Mouse (Mus musculus) cerebral cortex, adult 2 months (tissue): ENCODE results near the gene Hes7.

ENCODE experiments used
- WGBS: fragments of 180-500 bp; shearing (Covaris S2); methylation state at CpG from one replicate; pipeline ENCODE4 v1.1.7; 2018; 5-methylcytosine and 5-hydroxymethylcytosine counted together

Gene Hes7

GRCm38 (mm10) chr11:69101604-69102402 is 18.4 kb upstream of the Hes7 start:
- WGBS: 84% methylated on average over 21 of the region's 21 CpGs

GRCm38 (mm10) chr11:69102403-69102725 is 17.8 kb upstream of the Hes7 start:
- WGBS: 64% methylated on average over 7 of the region's 7 CpGs

- 95% methylated on average over 14 of the region's 14 CpGs for WGBS
Measured at GRCm38 (mm10) chr11:69103121-69103520, 17.1 kb upstream of the Hes7 start.

- WGBS: 82% methylated on average over 15 of the region's 15 CpGs
Measured at GRCm38 (mm10) chr11:69103531-69104435, 16.4 kb upstream of the Hes7 start.

DNA sequence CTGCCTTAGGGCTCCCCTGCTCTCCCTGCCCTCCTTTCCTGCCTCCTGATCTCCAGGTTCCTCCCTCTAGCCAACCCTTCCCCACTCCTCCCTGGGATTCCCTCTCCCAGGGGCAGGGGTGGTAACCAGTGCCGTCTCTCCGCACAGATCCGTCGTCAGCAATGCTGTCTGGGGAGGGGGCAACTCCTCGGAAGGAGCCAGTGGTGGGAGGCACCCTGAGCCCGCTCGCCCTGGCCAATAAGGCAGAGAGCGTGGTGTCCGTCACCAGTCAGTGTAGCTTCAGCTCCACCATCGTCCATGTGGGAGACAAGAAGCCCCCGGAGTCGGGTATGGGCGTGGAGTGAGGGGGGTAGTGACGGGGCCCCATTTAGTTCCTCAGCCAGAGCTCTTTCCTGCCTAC is 15.7 kb upstream of the Hes7 start:
- WGBS: 84% methylated on average over 14 of the region's 14 CpGs

- WGBS: 86% methylated on average over 6 of the region's 6 CpGs
Measured at GRCm38 (mm10) chr11:69105227-69105626, 15.0 kb upstream of the Hes7 start.

DNA sequence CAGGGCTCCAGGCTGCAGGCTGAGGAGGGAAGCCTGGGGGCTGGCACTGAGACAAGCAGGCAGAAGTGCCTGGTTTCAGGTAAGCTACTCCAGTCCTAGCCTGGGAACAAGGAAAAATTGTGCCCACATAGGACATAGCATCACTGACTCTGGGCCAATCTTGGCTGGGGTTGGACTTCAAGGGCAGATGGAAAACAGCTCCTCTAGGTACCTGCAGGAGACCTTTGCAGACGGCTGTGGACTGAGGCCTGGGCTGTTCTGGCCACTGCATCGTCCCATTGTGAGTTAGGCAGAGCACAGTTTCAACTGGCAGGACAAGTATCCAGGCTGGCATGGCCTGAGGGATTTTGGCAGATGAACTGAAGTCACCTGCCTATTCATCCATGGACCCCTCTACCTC is 14.4 kb upstream of the Hes7 start:
- 77% methylated on average over 2 of the region's 2 CpGs for whole genome bisulfite sequencing

DNA sequence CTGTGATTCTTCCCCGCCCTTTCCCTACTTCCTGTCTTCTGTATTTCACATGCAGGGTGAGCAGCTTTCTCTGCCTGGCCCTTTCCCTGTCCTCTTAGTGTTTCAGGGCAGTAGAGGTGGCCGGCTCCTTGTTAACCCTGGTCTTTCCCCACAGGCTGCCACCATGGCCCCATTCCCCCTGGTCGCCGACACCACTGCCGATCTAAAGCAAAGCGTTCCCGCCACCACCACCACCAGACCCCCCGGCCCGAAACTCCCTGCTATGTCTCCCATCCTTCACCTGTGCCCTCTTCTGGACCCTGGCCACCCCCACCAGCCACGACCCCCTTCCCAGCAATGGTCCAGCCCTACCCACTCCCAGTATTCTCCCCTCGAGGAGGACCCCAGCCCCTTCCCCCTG is 13.9 kb upstream of the Hes7 start:
- 88% methylated on average over 11 of the region's 11 CpGs for WGBS

GRCm38 (mm10) chr11:69106842-69107241 is 13.4 kb upstream of the Hes7 start:
- 81% methylated on average over 11 of the region's 11 CpGs for WGBS

- 87% methylated on average over 11 of the region's 11 CpGs for WGBS
Measured at GRCm38 (mm10) chr11:69107676-69108075, 12.5 kb upstream of the Hes7 start.

- WGBS: 87% methylated on average over 9 of the region's 9 CpGs
Measured at GRCm38 (mm10) chr11:69108223-69108622, 12.0 kb upstream of the Hes7 start.

DNA sequence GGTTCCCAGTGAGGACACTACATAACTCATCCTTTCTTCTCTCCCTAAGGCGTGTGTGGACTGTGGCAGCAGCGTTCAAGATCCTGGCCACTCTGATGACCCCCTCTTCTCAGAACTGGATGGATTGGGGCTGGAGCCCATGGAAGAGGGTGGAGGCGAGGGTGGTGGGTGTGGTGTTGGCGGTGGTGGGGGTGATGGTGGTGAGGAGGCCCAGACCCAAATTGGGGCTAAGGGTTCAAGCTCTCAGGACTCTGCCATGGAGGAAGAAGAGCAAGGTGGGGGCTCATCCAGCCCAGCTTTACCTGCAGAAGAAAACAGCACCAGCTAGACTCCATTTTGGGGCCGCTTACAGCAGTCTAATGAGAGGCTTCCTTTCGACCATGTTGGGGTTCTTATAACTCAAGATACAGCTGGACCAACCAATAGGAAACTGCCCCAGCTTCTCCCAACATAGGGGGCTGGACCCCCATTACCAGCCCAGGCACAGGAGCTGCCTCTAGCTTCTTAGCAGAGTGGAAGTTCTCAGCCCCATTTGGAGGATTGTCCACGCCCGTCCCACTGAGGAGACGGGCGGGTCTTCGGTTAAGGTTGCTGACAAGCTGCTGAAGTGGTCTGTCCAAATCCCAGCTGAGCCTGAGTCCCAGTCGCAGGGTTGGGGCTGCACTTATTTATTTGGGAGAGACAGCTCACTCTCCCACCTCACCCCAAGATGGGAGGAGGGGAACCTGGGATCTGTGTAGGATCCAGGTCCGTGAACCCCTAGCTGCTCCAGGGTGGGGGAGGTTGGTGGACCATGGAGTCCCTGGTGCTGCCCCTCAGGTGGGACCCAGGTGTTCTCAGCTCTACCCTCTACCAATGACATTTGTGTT is 10.9 kb upstream of the Hes7 start:
- 82% methylated on average over 13 of the region's 13 CpGs for WGBS

- 2% methylated on average over 30 of the region's 30 CpGs for WGBS
Measured at GRCm38 (mm10) chr11:69110319-69111046, 9.7 kb upstream of the Hes7 start.

DNA sequence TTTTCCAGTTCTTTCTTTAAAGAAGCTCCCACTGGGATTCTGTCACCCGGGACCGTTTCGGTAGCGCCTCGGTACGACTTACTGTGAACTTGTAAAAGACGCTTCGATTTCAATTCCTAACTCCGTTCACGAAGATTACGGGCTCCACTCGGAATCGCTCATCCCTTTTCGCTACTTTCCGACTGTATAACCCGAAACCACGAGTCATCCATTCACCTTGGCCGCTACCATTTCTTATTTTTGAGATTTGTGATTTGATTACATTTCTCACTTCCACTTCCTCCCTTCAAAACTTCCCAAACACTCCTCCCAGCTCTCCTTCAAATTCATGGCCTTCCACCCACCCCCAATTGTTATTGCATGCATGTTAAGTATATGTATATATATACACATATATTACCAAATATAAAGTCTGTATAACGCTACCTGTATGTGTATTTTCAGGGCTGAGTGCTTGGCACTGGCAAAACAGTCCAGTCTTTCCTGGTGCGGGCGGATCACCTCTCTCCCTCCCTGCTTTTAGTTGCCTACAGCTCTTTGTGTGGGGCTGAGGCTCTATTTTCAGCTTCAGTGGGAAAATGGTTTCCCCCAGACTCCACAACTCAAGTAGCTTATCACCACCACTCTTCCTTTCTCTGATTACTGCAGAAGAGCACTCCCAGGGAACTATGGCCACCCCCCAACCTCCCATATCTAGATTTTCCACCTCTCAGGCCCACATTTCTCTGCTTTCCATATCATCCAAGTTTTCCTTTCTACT is 9.0 kb upstream of the Hes7 start:
- 9% methylated on average over 21 of the region's 21 CpGs for WGBS

DNA sequence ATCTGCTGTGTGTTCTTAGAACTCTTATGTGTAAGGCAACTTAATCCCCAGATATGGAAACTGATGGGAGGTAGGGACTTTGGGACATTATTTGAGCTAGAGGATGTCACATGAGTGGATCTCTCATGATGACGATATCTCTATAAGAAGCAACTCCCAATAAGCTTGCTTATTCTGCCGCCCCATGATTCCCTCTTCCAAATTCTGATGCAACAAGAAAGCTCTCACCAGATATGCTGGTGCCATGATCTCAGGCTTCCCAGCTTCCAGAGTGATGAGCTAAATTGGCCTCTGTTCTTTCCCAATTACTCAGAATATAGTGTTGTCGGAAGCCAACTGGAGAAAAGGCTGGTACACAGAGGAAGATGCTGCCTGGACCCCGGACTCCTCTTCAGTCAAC is 8.3 kb upstream of the Hes7 start:
- 38% methylated on average over 4 of the region's 4 CpGs for WGBS

DNA sequence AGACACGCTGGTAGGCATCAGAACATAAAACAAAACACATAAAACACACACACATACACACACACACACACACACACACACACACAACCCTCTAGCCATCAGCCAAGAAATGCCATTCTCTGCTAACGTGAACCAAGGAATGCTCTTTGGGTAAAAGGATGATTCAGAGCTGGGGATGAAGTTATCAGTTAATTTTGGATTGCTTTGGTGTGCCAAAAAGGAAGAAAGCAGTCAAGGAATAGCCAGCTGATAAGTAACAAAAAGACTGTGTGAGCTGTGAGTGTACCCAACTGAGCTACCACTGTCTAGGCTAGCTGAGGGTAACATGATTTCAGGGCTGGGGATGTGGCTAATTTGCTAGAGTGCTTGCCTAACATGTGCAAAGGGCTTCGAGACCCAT is 6.2 kb upstream of the Hes7 start:
- 68% methylated on average over 3 of the region's 3 CpGs for WGBS

- WGBS: 87% methylated on average over 3 of the region's 3 CpGs
Measured at GRCm38 (mm10) chr11:69114621-69115020, 5.6 kb upstream of the Hes7 start.

- 56% methylated on average over 5 of the region's 5 CpGs for WGBS
Measured at GRCm38 (mm10) chr11:69116843-69117242, 3.4 kb upstream of the Hes7 start.

- WGBS: under 1% methylated on average over 45 of the region's 45 CpGs
Measured at GRCm38 (mm10) chr11:69117737-69118695, 2.2 kb upstream of the Hes7 start.
